Mouse (Mus musculus): ENCODE data around the gene Eipr1.

DNA sequence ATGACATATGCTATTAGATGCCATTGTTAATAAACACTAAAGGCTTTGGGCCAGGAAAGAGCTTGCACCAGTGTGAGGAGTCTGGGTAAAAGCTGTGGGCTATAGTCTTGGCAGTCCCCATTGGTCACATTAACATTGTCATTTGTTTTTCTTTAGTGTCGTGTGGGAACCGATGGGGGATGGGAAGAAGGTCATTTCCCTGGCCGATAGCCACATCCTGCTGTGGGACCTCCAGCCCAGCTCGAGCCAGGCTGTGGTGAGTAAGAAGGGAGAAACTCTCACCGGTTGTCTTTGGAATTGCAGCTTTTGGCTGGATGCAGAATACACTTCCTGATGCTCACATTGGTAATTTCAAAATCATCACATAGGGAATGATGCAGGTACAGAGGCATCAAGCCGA is 95.8 kb downstream of the Eipr1 start:
- TF ChIP-seq POLR2A (IDR thresholded peaks at IDR 0.05; ENCODE audit: insufficient read depth, low read length) (no peak), EP300 (IDR thresholded peaks at IDR 0.05; ENCODE audit: insufficient read depth, low read depth, low read length) (no peak)

All from ES-Bruce4 (cell line).